Mouse (Mus musculus) heart, postnatal 0 days (tissue): Measurements from ENCODE around the gene Ncor2. TPM values are rescaled to one million over a fixed set of nuclear protein-coding genes. Genes with fewer than 3 reads are reported as not detected.

ENCODE experiments used
- ATAC-seq: fragments of 200-750 bp; cut with Nextera tagmentation; 2 replicates; pipeline ENCODE4 v1.8.0; 2017; ENCODE audit warnings: low read depth, moderate number of reproducible peaks, moderate library complexity; ENCODE audit not compliant: insufficient read depth
- DNase-seq: peaks from one replicate; pipeline ENCODE4 v3.0.0-alpha.2; 2016; ENCODE audit warnings: low spot score
- H3K27ac ChIP-seq: fragments of 300-500 bp; sonication (generic); 2 replicates; pipeline ENCODE4 v1.5.1; 2014; ENCODE audit warnings: low read depth, mild to moderate bottlenecking
- H3K27me3 ChIP-seq: fragments of 300-500 bp; sonication (generic); 2 replicates; pipeline ENCODE4 v1.6.1; 2014; ENCODE audit warnings: low read length, mixed read lengths; ENCODE audit not compliant: control insufficient read depth, insufficient read depth
- H3K36me3 ChIP-seq: fragments of 300-500 bp; sonication (generic); replicated peaks from 2 replicates; pipeline ENCODE4 v1.6.1; 2014; ENCODE audit warnings: low read length, mixed read lengths; ENCODE audit not compliant: control insufficient read depth, insufficient read depth
- H3K4me1 ChIP-seq: fragments of 300-500 bp; sonication (generic); 2 replicates; pipeline ENCODE4 v1.6.1; 2014; ENCODE audit warnings: antibody characterized with exemption; ENCODE audit not compliant: control insufficient read depth, insufficient read depth
- H3K4me2 ChIP-seq: fragments of 300-500 bp; sonication (generic); 2 replicates; pipeline ENCODE4 v1.6.1; 2014; ENCODE audit warnings: low read depth, mild to moderate bottlenecking, low read length, moderate library complexity
- H3K4me3 ChIP-seq: fragments of 300-500 bp; sonication (generic); 2 replicates; pipeline ENCODE4 v1.5.1; 2014; ENCODE audit warnings: low read depth, low read length
- H3K9ac ChIP-seq: fragments of 300-500 bp; sonication (generic); replicated peaks from 2 replicates; pipeline ENCODE4 v1.6.1; 2014; ENCODE audit warnings: low read depth, low read length, mixed read lengths
- H3K9me3 ChIP-seq: fragments of 300-500 bp; sonication (generic); replicated peaks from 2 replicates; pipeline ENCODE4 v1.6.1; 2016; ENCODE audit warnings: low read length; ENCODE audit not compliant: control insufficient read depth
- CTCF ChIP-seq: IDR thresholded peaks from 2 replicates; pipeline ENCODE4 v1.5.1; 2016; ENCODE audit warnings: antibody characterized with exemption, control low read depth, low read depth
- EP300 ChIP-seq: IDR thresholded peaks from 2 replicates; pipeline ENCODE4 v1.6.1; 2016; ENCODE audit warnings: antibody characterized with exemption, low read depth
- WGBS: fragments of 180-500 bp; shearing (Covaris S2); extraction: QIAGEN DNeasy Blood & Tissue Kit; methylation state at CpG from one replicate; pipeline ENCODE4 v1.1.7; 2014; 5-methylcytosine and 5-hydroxymethylcytosine counted together
- polyA plus RNA-seq: library from polyadenylated mRNA; unstranded; fragments of >200 nt; fragmentation: Nextera tagmentation; extraction: Ambion mirVana; gene quantifications from 2 replicates; pipeline ENCODE4 v1.2.1, GENCODE M21; 2015
- total RNA-seq: library from RNA; depleted of rRNA; stranded (reverse); fragments of >200 nt; gene quantifications from 2 replicates; pipeline ENCODE4 v1.2.3, GENCODE M21; 2014; ENCODE audit warnings: low replicate concordance

The Ncor2 gene
- total and polyA plus RNA-seq, 2 experiments from 2014 or later, result 15.5 to 73.8 TPM

GRCm38 (mm10) chr5:125055901-125056300 is 123.1 kb downstream of the Ncor2 start:
- TF ChIP-seq CTCF (no peak), EP300 (no peak)
- no peak overlapping the region for H3K4me3 ChIP-seq
- H3K9me3 ChIP-seq, result no peaks in the 10 kb centered on the region
- peak overlapping the region; percentile 60 for H3K4me2 ChIP-seq
- H3K27ac ChIP-seq, result no peak overlapping the region; the same call in 1 of the 2 replicates
- peaks cover 28% of the 10 kb centered on the region for H3K36me3 ChIP-seq
- H3K4me1 ChIP-seq, result peaks cover 57% of the 10 kb centered on the region
- DNase-seq (no peak), ATAC-seq (no peak)
- no peaks in the 10 kb centered on the region for H3K27me3 ChIP-seq
- WGBS, result 81% methylated on average over 8 of the region's 8 CpGs
- H3K9ac ChIP-seq, result no peak overlapping the region

- peaks cover 50% of the 10 kb centered on the region for H3K4me1 ChIP-seq
- peak overlapping the region; percentile 43; the same call in 1 of the 2 replicates for H3K27ac ChIP-seq
- H3K36me3 ChIP-seq, result peaks cover 50% of the 10 kb centered on the region
- H3K4me2 ChIP-seq, result no peak overlapping the region
- no peak overlapping the region for H3K9ac ChIP-seq
- no peak for DNase-seq
- H3K27me3 ChIP-seq, result no peaks in the 10 kb centered on the region
- no peak for ATAC-seq
- WGBS, result 64% methylated on average over 7 of the region's 7 CpGs
- TF ChIP-seq CTCF (no peak), EP300 (no peak)
- no peaks in the 10 kb centered on the region for H3K9me3 ChIP-seq
- no peak overlapping the region for H3K4me3 ChIP-seq
Observed at GRCm38 (mm10) chr5:125053661-125054060, 125.4 kb downstream of the Ncor2 start.

GRCm38 (mm10) chr5:125052603-125053488 is 126.2 kb downstream of the Ncor2 start:
- Histone ChIP-seq H3K4me1 (peaks cover 47% of the 10 kb centered on the region), H3K4me2 (no peak overlapping the region), H3K36me3 (peaks cover 58% of the 10 kb centered on the region), H3K27me3 (no peaks in the 10 kb centered on the region), H3K9ac (no peak overlapping the region), H3K9me3 (no peaks in the 10 kb centered on the region), H3K27ac (peak overlapping the region; percentile 43), H3K4me3 (no peak overlapping the region)
- DNase-seq (peak; percentile 40), ATAC-seq (peak; percentile 65)
- no peak for TF ChIP-seq CTCF
- TF ChIP-seq EP300, result peak; percentile 49; the same call in 1 of the 2 replicates
- 55% methylated on average over 23 of the region's 23 CpGs for WGBS

GRCm38 (mm10) chr5:125052237-125052602 is 126.8 kb downstream of the Ncor2 start:
- peak; percentile 54 for DNase-seq

GRCm38 (mm10) chr5:125049481-125049880 is 129.5 kb downstream of the Ncor2 start:
- Histone ChIP-seq H3K9me3 (no peaks in the 10 kb centered on the region), H3K9ac (no peak overlapping the region), H3K4me3 (no peak overlapping the region), H3K4me1 (peaks cover 28% of the 10 kb centered on the region), H3K27ac (no peak overlapping the region), H3K36me3 (peaks cover 80% of the 10 kb centered on the region), H3K27me3 (no peaks in the 10 kb centered on the region), H3K4me2 (no peak overlapping the region)
- 81% methylated on average over 4 of the region's 4 CpGs for WGBS
- DNase-seq (no peak), ATAC-seq (no peak)
- TF ChIP-seq EP300, result no peak
- TF ChIP-seq CTCF, result no peak

More at GRCm38 (mm10) chr5:125052237-125052602, 126.8 kb downstream of the Ncor2 start:
- Histone ChIP-seq H3K9ac (no peak overlapping the region), H3K4me3 (no peak overlapping the region), H3K9me3 (no peaks in the 10 kb centered on the region), H3K4me2 (no peak overlapping the region), H3K27ac (peak overlapping the region; percentile 43), H3K36me3 (peaks cover 65% of the 10 kb centered on the region), H3K4me1 (peaks cover 42% of the 10 kb centered on the region), H3K27me3 (no peaks in the 10 kb centered on the region)
- peak; percentile 6; the same call in 1 of the 2 replicates for ATAC-seq
- no peak for TF ChIP-seq CTCF
- 37% methylated on average over 10 of the region's 10 CpGs for WGBS
